Mouse (Mus musculus): ENCODE results near the gene Ccdc153. TPM values are rescaled to one million over a fixed set of nuclear protein-coding genes. Genes with fewer than 3 reads are reported as not detected.

Gene Ccdc153
- total and polyA plus RNA-seq, 3 experiments, result not detected

DNA sequence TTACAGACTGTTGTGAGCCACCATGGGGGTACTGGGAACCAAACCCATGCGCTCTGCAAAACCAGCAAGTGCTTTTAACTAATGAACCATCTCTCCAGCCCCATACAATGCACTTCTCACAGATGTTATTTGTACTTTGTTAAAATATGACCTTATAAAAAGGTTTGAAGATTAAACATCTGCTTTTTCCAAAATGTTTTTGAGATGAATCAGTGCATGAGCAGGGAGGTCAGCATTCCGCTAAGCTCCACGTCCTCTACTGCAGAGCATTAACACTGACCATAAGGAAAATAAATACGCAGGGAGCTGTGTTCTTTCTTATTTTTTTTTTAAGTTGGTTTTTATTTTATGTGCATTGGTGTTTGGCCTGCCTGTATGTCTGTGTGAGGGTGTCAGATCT lies 28.1 kb upstream of the Ccdc153 start:
- H3K79me2 ChIP-seq (ENCODE audit: control insufficient read depth, insufficient read depth, low read length, poor library complexity), result peaks cover 19% of the 10 kb centered on the region
- H3K4me3 ChIP-seq (ENCODE audit: control insufficient read depth in 1 of 2, insufficient read depth in 1 of 2, low read depth in 2 of 2, low read length in 2 of 2), result no peak overlapping the region
- H3K36me3 ChIP-seq (ENCODE audit: control insufficient read depth in 1 of 2, insufficient read depth in 2 of 2, low read length in 2 of 2), result peaks cover 2 to 6% of the 10 kb centered on the region in 2 experiments; a peak in 2 of 4 replicates
- TF ChIP-seq NRF1 (IDR thresholded peaks at IDR 0.05; ENCODE audit: insufficient read depth, low read depth, low read length, poor library complexity, severe bottlenecking), result no peak
- no peak for TF ChIP-seq MXI1 (IDR thresholded peaks at IDR 0.05; ENCODE audit: low read depth, low read length)
- TF ChIP-seq TCF12 (IDR thresholded peaks at IDR 0.05; ENCODE audit: low read depth, low read length), result no peak
- no peak for TF ChIP-seq MEF2A (IDR thresholded peaks at IDR 0.05; ENCODE audit: extremely low read depth, insufficient replicate concordance, low read depth, low read length, poor library complexity, severe bottlenecking)
- no peak for TF ChIP-seq ZKSCAN1 (IDR thresholded peaks at IDR 0.05; ENCODE audit: low read depth, low read length)
- TF ChIP-seq GATA1 (IDR thresholded peaks at IDR 0.05; ENCODE audit: low read depth, low read length), result no peak
- no peaks in the 10 kb centered on the region for H3K27me3 ChIP-seq (ENCODE audit: control insufficient read depth in 1 of 2, insufficient read depth in 2 of 2, low read length in 2 of 2)
- H3K9ac ChIP-seq (ENCODE audit: control insufficient read depth, low read depth, low read length, poor library complexity, severe bottlenecking), result no peak overlapping the region
- H3K9me3 ChIP-seq (replicated peaks; ENCODE audit: insufficient read depth, low read length), result no peaks in the 10 kb centered on the region
- DNase-seq (ENCODE audit: low read depth, low spot score), result no peak
- peaks cover under 1 to 1% of the 10 kb centered on the region in 2 experiments; a peak in 1 of 4 replicates for H3K4me1 ChIP-seq (ENCODE audit: control insufficient read depth in 1 of 2, insufficient read depth in 2 of 2, low read length in 2 of 2)
- no peak overlapping the region for H3K27ac ChIP-seq (ENCODE audit: control insufficient read depth, low read depth, low read length)

DNA sequence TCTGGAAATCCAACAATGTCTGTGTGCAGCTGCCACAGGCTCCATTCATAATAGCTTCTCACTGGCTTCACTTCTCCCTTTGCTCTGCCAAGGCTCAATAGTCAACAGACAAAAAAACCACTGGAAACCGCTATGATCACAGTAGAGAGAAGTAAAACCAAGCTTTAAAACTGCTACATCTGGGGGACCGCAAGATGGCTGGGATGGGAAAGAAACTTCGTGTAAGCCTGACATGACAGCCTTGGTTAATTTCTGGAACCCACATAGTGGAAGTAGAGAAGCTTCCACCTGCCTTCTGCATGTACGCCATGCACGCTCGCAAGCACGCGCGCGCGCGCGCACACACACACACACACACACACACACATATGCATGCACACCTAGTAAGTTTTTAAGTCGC lies 26.9 kb upstream of the Ccdc153 start:
- Histone ChIP-seq H3K9me3 (replicated peaks; ENCODE audit: insufficient read depth, low read length) (no peaks in the 10 kb centered on the region), H3K36me3 (ENCODE audit: control insufficient read depth in 1 of 2, insufficient read depth in 2 of 2, low read length in 2 of 2) (peaks cover 0 to 6% of the 10 kb centered on the region in 2 experiments; a peak in 1 of 4 replicates), H3K27ac (ENCODE audit: control insufficient read depth, low read depth, low read length) (no peak overlapping the region), H3K9ac (ENCODE audit: control insufficient read depth, low read depth, low read length, poor library complexity, severe bottlenecking) (no peak overlapping the region), H3K79me2 (ENCODE audit: control insufficient read depth, insufficient read depth, low read length, poor library complexity) (peaks cover 14% of the 10 kb centered on the region), H3K4me1 (ENCODE audit: control insufficient read depth in 1 of 2, insufficient read depth in 2 of 2, low read length in 2 of 2) (no peaks in the 10 kb centered on the region), H3K4me3 (ENCODE audit: control insufficient read depth in 1 of 2, insufficient read depth in 1 of 2, low read depth in 2 of 2, low read length in 2 of 2) (no peak overlapping the region), H3K27me3 (ENCODE audit: control insufficient read depth in 1 of 2, insufficient read depth in 2 of 2, low read length in 2 of 2) (no peaks in the 10 kb centered on the region)
- no peak for DNase-seq (ENCODE audit: low read depth, low spot score)
- no peak for TF ChIP-seq NRF1 (IDR thresholded peaks at IDR 0.05; ENCODE audit: insufficient read depth, low read depth, low read length, poor library complexity, severe bottlenecking)
- no peak for TF ChIP-seq CHD2 (IDR thresholded peaks at IDR 0.05; ENCODE audit: low read length)
- no peak for TF ChIP-seq MXI1 (IDR thresholded peaks at IDR 0.05; ENCODE audit: low read depth, low read length)
- TF ChIP-seq POLR2A (IDR thresholded peaks at IDR 0.05; ENCODE audit: control insufficient read depth in 1 of 2, insufficient read depth in 1 of 2, low read depth in 1 of 2, low read length in 2 of 2, poor library complexity in 1 of 2), result no peak
- no peak for TF ChIP-seq MAFK (IDR thresholded peaks at IDR 0.05; ENCODE audit: borderline replicate concordance, low read depth, low read length)
- no peak for TF ChIP-seq SIN3A (IDR thresholded peaks at IDR 0.05; ENCODE audit: low read length)
- no peak for TF ChIP-seq ZKSCAN1 (IDR thresholded peaks at IDR 0.05; ENCODE audit: low read depth, low read length)
- TF ChIP-seq UBTF (IDR thresholded peaks at IDR 0.05; ENCODE audit: borderline replicate concordance, insufficient read depth, low read depth, low read length), result no peak
- no peak for TF ChIP-seq USF1 (IDR thresholded peaks at IDR 0.05; ENCODE audit: low read depth, low read length)
- no peak for TF ChIP-seq E2F4 (IDR thresholded peaks at IDR 0.05; ENCODE audit: borderline replicate concordance, low read depth, low read length)
- no peak for TF ChIP-seq POLR2AphosphoS5 (IDR thresholded peaks at IDR 0.05; ENCODE audit: borderline replicate concordance, low read depth, low read length)
- no peak for TF ChIP-seq MYC (IDR thresholded peaks at IDR 0.05; ENCODE audit: low read depth, low read length)
- no peak for TF ChIP-seq CHD1 (IDR thresholded peaks at IDR 0.05; ENCODE audit: low read depth, low read length)
- no peak for TF ChIP-seq JUND (IDR thresholded peaks at IDR 0.05; ENCODE audit: low read depth, low read length)
- no peak for TF ChIP-seq MYB (IDR thresholded peaks at IDR 0.05; ENCODE audit: low read depth, low read length)

Measured in MEL (cell line).